Mouse (Mus musculus) liver, embryonic 11.5 days (tissue): ENCODE measurements around the gene Mier3. TPM values are rescaled to one million over a fixed set of nuclear protein-coding genes. Genes with fewer than 3 reads are reported as not detected.

Source experiments
- ATAC-seq: fragments of 200-750 bp; cut with Nextera tagmentation; replicated peaks from 2 replicates; pipeline ENCODE4 v1.8.0; 2017; ENCODE audit warnings: moderate number of reproducible peaks, mild to moderate bottlenecking, moderate TSS enrichment, moderate library complexity; ENCODE audit not compliant: low FRiP score
- DNase-seq: peaks from one replicate; pipeline ENCODE4 v3.0.0-alpha.2; 2017; ENCODE audit warnings: low spot score
- H3K27ac ChIP-seq: fragments of 300-500 bp; sonication (generic); 2 replicates; pipeline ENCODE4 v1.5.1; 2014; ENCODE audit warnings: mild to moderate bottlenecking, low read depth, low read length, control low read depth
- H3K27me3 ChIP-seq: fragments of 300-500 bp; sonication (generic); replicated peaks from 2 replicates; pipeline ENCODE4 v1.6.1; 2014; ENCODE audit warnings: low read length, mixed read lengths; ENCODE audit not compliant: control insufficient read depth, insufficient read depth
- H3K36me3 ChIP-seq: fragments of 300-500 bp; sonication (generic); 2 replicates; pipeline ENCODE4 v1.6.1; 2014; ENCODE audit warnings: mild to moderate bottlenecking, low read length, moderate library complexity, mixed read lengths; ENCODE audit not compliant: control insufficient read depth, insufficient read depth
- H3K4me1 ChIP-seq: fragments of 300-500 bp; sonication (generic); replicated peaks from 2 replicates; pipeline ENCODE4 v1.6.1; 2014; ENCODE audit warnings: low read length, mixed read lengths; ENCODE audit not compliant: control insufficient read depth, insufficient read depth
- H3K4me2 ChIP-seq: fragments of 300-500 bp; sonication (generic); 2 replicates; pipeline ENCODE4 v1.6.1; 2014; ENCODE audit warnings: mild to moderate bottlenecking, control low read depth, moderate library complexity
- H3K4me3 ChIP-seq: fragments of 300-500 bp; sonication (generic); 2 replicates; pipeline ENCODE4 v1.5.1; 2014; ENCODE audit warnings: low read depth, low read length, control low read depth
- H3K9ac ChIP-seq: fragments of 300-500 bp; sonication (generic); 2 replicates; pipeline ENCODE4 v1.6.1; 2014; ENCODE audit warnings: low read depth, low read length, control low read depth
- H3K9me3 ChIP-seq: fragments of 300-500 bp; sonication (generic); 2 replicates; pipeline ENCODE4 v1.6.1; 2016; ENCODE audit warnings: low read length, inconsistent platforms, mixed read lengths; ENCODE audit not compliant: control insufficient read depth
- WGBS: fragments of 180-500 bp; shearing (Covaris S2); extraction: QIAGEN DNeasy Blood & Tissue Kit; methylation state at CpG from one replicate; pipeline ENCODE4 v1.1.7; 2014; 5-methylcytosine and 5-hydroxymethylcytosine counted together
- polyA plus RNA-seq: library from polyadenylated mRNA; unstranded; fragments of >200 nt; fragmentation: Nextera tagmentation; extraction: Ambion mirVana; gene quantifications from 2 replicates; pipeline ENCODE4 v1.2.1, GENCODE M21; 2014

Mier3 gene
- polyA plus RNA-seq, 1 experiment from 2014 or later, result 20.9 TPM

GRCm38 (mm10) chr13:111725165-111726077 lies 44.6 kb downstream of the Mier3 start:
- WGBS, result under 1% methylated on average over 65 of the region's 65 CpGs

GRCm38 (mm10) chr13:111726898-111727297 lies 46.1 kb downstream of the Mier3 start:
- H3K4me1 ChIP-seq, result no peaks in the 10 kb centered on the region
- no peak overlapping the region for H3K4me3 ChIP-seq
- H3K9ac ChIP-seq, result no peak overlapping the region
- H3K9me3 ChIP-seq, result peaks cover 9% of the 10 kb centered on the region
- 92% methylated on average over 5 of the region's 5 CpGs for WGBS
- DNase-seq, result no peak
- H3K27ac ChIP-seq, result no peak overlapping the region
- no peaks in the 10 kb centered on the region for H3K36me3 ChIP-seq
- H3K4me2 ChIP-seq, result no peak overlapping the region
- H3K27me3 ChIP-seq, result no peaks in the 10 kb centered on the region
- ATAC-seq, result no peak

More at GRCm38 (mm10) chr13:111725165-111726077, 44.6 kb downstream of the Mier3 start:
- H3K27me3 ChIP-seq, result no peaks in the 10 kb centered on the region
- DNase-seq (peak; percentile 98), ATAC-seq (peak; percentile 99)
- H3K27ac ChIP-seq, result peak overlapping the region; percentile 63
- peaks cover 9% of the 10 kb centered on the region for H3K9me3 ChIP-seq
- H3K36me3 ChIP-seq, result no peaks in the 10 kb centered on the region
- H3K4me3 ChIP-seq, result peak overlapping the region; percentile 57
- peak overlapping the region; percentile 72 for H3K9ac ChIP-seq
- H3K4me2 ChIP-seq, result peak overlapping the region; percentile 95
- no peaks in the 10 kb centered on the region for H3K4me1 ChIP-seq

GRCm38 (mm10) chr13:111741204-111741990 lies 60.6 kb downstream of the Mier3 start:
- no peak for ATAC-seq
- Histone ChIP-seq H3K4me3 (no peak overlapping the region), H3K36me3 (no peaks in the 10 kb centered on the region), H3K27ac (no peak overlapping the region), H3K9ac (no peak overlapping the region), H3K4me2 (no peak overlapping the region), H3K4me1 (peaks cover 11% of the 10 kb centered on the region), H3K27me3 (no peaks in the 10 kb centered on the region), H3K9me3 (no peaks in the 10 kb centered on the region)
- WGBS, result 65% methylated on average over 7 of the region's 7 CpGs
- no peak for DNase-seq

GRCm38 (mm10) chr13:111741991-111742615 lies 61.3 kb downstream of the Mier3 start:
- Histone ChIP-seq H3K4me2 (no peak overlapping the region), H3K27me3 (no peaks in the 10 kb centered on the region), H3K9me3 (no peaks in the 10 kb centered on the region), H3K9ac (no peak overlapping the region), H3K27ac (no peak overlapping the region), H3K4me1 (peaks cover 11% of the 10 kb centered on the region), H3K4me3 (no peak overlapping the region), H3K36me3 (no peaks in the 10 kb centered on the region)
- DNase-seq (no peak), ATAC-seq (no peak)
- WGBS, result 61% methylated on average over 6 of the region's 6 CpGs

GRCm38 (mm10) chr13:111744233-111745000 lies 63.6 kb downstream of the Mier3 start:
- WGBS, result 70% methylated on average over 6 of the region's 6 CpGs
- no peak overlapping the region for H3K9ac ChIP-seq

GRCm38 (mm10) chr13:111745216-111745615 lies 64.4 kb downstream of the Mier3 start:
- no peak overlapping the region; the same call in 1 of the 2 replicates for H3K27ac ChIP-seq
- 78% methylated on average over 7 of the region's 7 CpGs for WGBS
- peak; percentile 30; the same call in 1 of the 2 replicates for ATAC-seq
- H3K4me2 ChIP-seq, result no peak overlapping the region
- no peak overlapping the region for H3K9ac ChIP-seq
- H3K9me3 ChIP-seq, result no peaks in the 10 kb centered on the region
- H3K4me1 ChIP-seq, result peaks cover 14% of the 10 kb centered on the region
- H3K4me3 ChIP-seq, result no peak overlapping the region
- no peaks in the 10 kb centered on the region for H3K27me3 ChIP-seq
- DNase-seq, result no peak
- peaks cover 12% of the 10 kb centered on the region for H3K36me3 ChIP-seq

More at GRCm38 (mm10) chr13:111744233-111745000, 63.6 kb downstream of the Mier3 start:
- Histone ChIP-seq H3K4me3 (no peak overlapping the region), H3K36me3 (peaks cover 6% of the 10 kb centered on the region), H3K9me3 (no peaks in the 10 kb centered on the region), H3K4me2 (peak overlapping the region; percentile 38), H3K27ac (peak overlapping the region; percentile 41), H3K4me1 (peaks cover 14% of the 10 kb centered on the region), H3K27me3 (no peaks in the 10 kb centered on the region)
- ATAC-seq (peak; percentile 82), DNase-seq (no peak)

GRCm38 (mm10) chr13:111746831-111747230 lies 66.1 kb downstream of the Mier3 start:
- 58% methylated on average over 5 of the region's 5 CpGs for WGBS
- DNase-seq, result no peak

More at GRCm38 (mm10) chr13:111746831-111747230, 66.1 kb downstream of the Mier3 start:
- H3K27ac ChIP-seq, result peak overlapping the region; percentile 28; the same call in 1 of the 2 replicates
- peaks cover 22% of the 10 kb centered on the region for H3K36me3 ChIP-seq
- no peaks in the 10 kb centered on the region for H3K27me3 ChIP-seq
- peaks cover 14% of the 10 kb centered on the region for H3K4me1 ChIP-seq
- H3K4me3 ChIP-seq, result no peak overlapping the region
- peak; percentile 83 for ATAC-seq
- no peaks in the 10 kb centered on the region for H3K9me3 ChIP-seq
- peak overlapping the region; percentile 16; the same call in 1 of the 2 replicates for H3K4me2 ChIP-seq
- no peak overlapping the region for H3K9ac ChIP-seq
